Mouse (Mus musculus) limb, embryonic 11.5 days (tissue): Measurements from ENCODE around the gene Rnf126. TPM values are rescaled to one million over a fixed set of nuclear protein-coding genes. Genes with fewer than 3 reads are reported as not detected.

Experiments used
- ATAC-seq: fragments of 200-750 bp; cut with Nextera tagmentation; 2 replicates; pipeline ENCODE4 v1.8.0; 2017; ENCODE audit warnings: low read depth; ENCODE audit not compliant: insufficient number of reproducible peaks, low FRiP score, low TSS enrichment
- DNase-seq: peaks from one replicate; pipeline ENCODE4 v3.0.0-alpha.2; 2015; ENCODE audit warnings: low spot score
- H3K27ac ChIP-seq: fragments of 300-500 bp; sonication (generic); replicated peaks from 2 replicates; pipeline ENCODE4 v1.5.1; 2014; ENCODE audit warnings: low read depth, mild to moderate bottlenecking, low read length
- H3K27me3 ChIP-seq: fragments of 300-500 bp; sonication (generic); 2 replicates; pipeline ENCODE4 v1.6.1; 2014; ENCODE audit warnings: mild to moderate bottlenecking, low read length, mixed read lengths; ENCODE audit not compliant: control insufficient read depth, insufficient read depth
- H3K36me3 ChIP-seq: fragments of 300-500 bp; sonication (generic); 2 replicates; pipeline ENCODE4 v1.6.1; 2014; ENCODE audit warnings: mild to moderate bottlenecking, low read length, moderate library complexity, mixed read lengths; ENCODE audit not compliant: control insufficient read depth, insufficient read depth
- H3K4me1 ChIP-seq: fragments of 300-500 bp; sonication (generic); 2 replicates; pipeline ENCODE4 v1.6.1; 2014; ENCODE audit warnings: low read length, mixed read lengths; ENCODE audit not compliant: control insufficient read depth, insufficient read depth
- H3K4me2 ChIP-seq: fragments of 300-500 bp; sonication (generic); 2 replicates; pipeline ENCODE4 v1.6.1; 2014; ENCODE audit warnings: low read depth, mild to moderate bottlenecking, moderate library complexity; ENCODE audit not compliant: severe bottlenecking
- H3K4me3 ChIP-seq: fragments of 300-500 bp; sonication (generic); 2 replicates; pipeline ENCODE4 v1.5.1; 2014; ENCODE audit warnings: low read depth, low read length
- H3K9ac ChIP-seq: fragments of 300-500 bp; sonication (generic); 2 replicates; pipeline ENCODE4 v1.6.1; 2014; ENCODE audit warnings: mild to moderate bottlenecking, low read length
- H3K9me3 ChIP-seq: fragments of 300-500 bp; sonication (generic); 2 replicates; pipeline ENCODE4 v1.6.1; 2016; ENCODE audit warnings: low read length; ENCODE audit not compliant: control insufficient read depth
- WGBS: fragments of 180-500 bp; shearing (Covaris S2); extraction: QIAGEN DNeasy Blood & Tissue Kit; methylation state at CpG from one replicate; pipeline ENCODE4 v1.1.7; 2014; 5-methylcytosine and 5-hydroxymethylcytosine counted together
- polyA plus RNA-seq: library from polyadenylated mRNA; unstranded; fragments of >200 nt; fragmentation: Nextera tagmentation; extraction: Ambion mirVana; gene quantifications from 2 replicates; pipeline ENCODE4 v1.2.1, GENCODE M21; 2014

Gene Rnf126
- polyA plus RNA-seq, 1 experiment from 2014 or later = 112 TPM

GRCm38 (mm10) chr10:79713163-79713562 lies 53.6 kb downstream of the Rnf126 start:
- Histone ChIP-seq H3K27ac (no peak overlapping the region), H3K4me2 (no peak overlapping the region), H3K36me3 (peaks cover 27% of the 10 kb centered on the region), H3K4me1 (peaks cover 11% of the 10 kb centered on the region), H3K9me3 (no peaks in the 10 kb centered on the region), H3K27me3 (peaks cover 40% of the 10 kb centered on the region), H3K4me3 (no peak overlapping the region), H3K9ac (no peak overlapping the region)
- DNase-seq = no peak
- no peak for ATAC-seq
- WGBS = 65% methylated on average over 1 of the region's 1 CpGs

- DNase-seq (peak; percentile 86), ATAC-seq (0 out of 2 replicates have a peak, but pooled peaks have one; percentile 23)
- Histone ChIP-seq H3K9ac (no peak overlapping the region), H3K27ac (no peak overlapping the region), H3K36me3 (peaks cover 27% of the 10 kb centered on the region), H3K4me1 (peaks cover 8% of the 10 kb centered on the region), H3K4me2 (no peak overlapping the region), H3K4me3 (no peak overlapping the region), H3K27me3 (peaks cover 34% of the 10 kb centered on the region), H3K9me3 (no peaks in the 10 kb centered on the region)
- 14% methylated on average over 4 of the region's 6 CpGs for WGBS
Observed at GRCm38 (mm10) chr10:79712499-79713126, 54.1 kb downstream of the Rnf126 start.

- DNase-seq = no peak
- Histone ChIP-seq H3K27ac (no peak overlapping the region), H3K9me3 (no peaks in the 10 kb centered on the region), H3K4me1 (peaks cover 2% of the 10 kb centered on the region), H3K4me3 (no peak overlapping the region), H3K36me3 (peaks cover 30% of the 10 kb centered on the region), H3K9ac (no peak overlapping the region), H3K27me3 (peaks cover 28% of the 10 kb centered on the region), H3K4me2 (no peak overlapping the region)
- WGBS = 90% methylated on average over 1 of the region's 1 CpGs
- ATAC-seq = peak; percentile 14; the same call in 1 of the 2 replicates
Observed at GRCm38 (mm10) chr10:79712029-79712428, 54.7 kb downstream of the Rnf126 start.

GRCm38 (mm10) chr10:79709307-79709706 lies 57.4 kb downstream of the Rnf126 start:
- Histone ChIP-seq H3K27ac (no peak overlapping the region), H3K4me1 (peaks cover 15% of the 10 kb centered on the region), H3K4me3 (no peak overlapping the region), H3K36me3 (peaks cover 33% of the 10 kb centered on the region), H3K27me3 (0 out of 2 replicates have a peak, but pooled peaks cover 4% of the 10 kb centered on the region), H3K9me3 (no peaks in the 10 kb centered on the region), H3K9ac (no peak overlapping the region), H3K4me2 (no peak overlapping the region)
- ATAC-seq (no peak), DNase-seq (no peak)
- WGBS = 80% methylated on average over 7 of the region's 7 CpGs

- Histone ChIP-seq H3K4me1 (peaks cover 15% of the 10 kb centered on the region), H3K36me3 (peaks cover 33% of the 10 kb centered on the region), H3K9me3 (no peaks in the 10 kb centered on the region), H3K4me3 (no peak overlapping the region), H3K4me2 (no peak overlapping the region), H3K27ac (no peak overlapping the region), H3K9ac (no peak overlapping the region), H3K27me3 (no peaks in the 10 kb centered on the region)
- 91% methylated on average over 21 of the region's 21 CpGs for WGBS
- no peak for ATAC-seq
- no peak for DNase-seq
Observed at GRCm38 (mm10) chr10:79708668-79709067, 58.1 kb downstream of the Rnf126 start.

Other genes with a start within 250 kb of the Rnf126 start
- gene Plpp2, start 233.2 kb downstream of the Rnf126 start, polyA plus RNA-seq = 20.3 and 21.8 TPM in 2 replicates
- gene Mier2, start 211.8 kb downstream of the Rnf126 start, polyA plus RNA-seq = 54.2 and 56.2 TPM in 2 replicates
- gene Theg, start 179.6 kb downstream of the Rnf126 start, polyA plus RNA-seq = not detected in 2 replicates
- gene C2cd4c, start 152.9 kb downstream of the Rnf126 start, polyA plus RNA-seq = 0.04 TPM in 1 of 2 replicates, not detected in the other
- 4.8 and 6.5 TPM in 2 replicates for gene Shc2, start 129.0 kb downstream of the Rnf126 start, polyA plus RNA-seq
- gene Odf3l2, start 121.2 kb downstream of the Rnf126 start, polyA plus RNA-seq = not detected in 2 replicates
- 5.6 and 5.9 TPM in 2 replicates for gene Madcam1, start 102.4 kb downstream of the Rnf126 start, polyA plus RNA-seq
- gene Tpgs1, start 97.6 kb downstream of the Rnf126 start, polyA plus RNA-seq = 67.2 and 70.9 TPM in 2 replicates
- gene Cdc34, start 84.8 kb downstream of the Rnf126 start, polyA plus RNA-seq = 171 and 175 TPM in 2 replicates
- gene Gzmm, start 77.9 kb downstream of the Rnf126 start, polyA plus RNA-seq = 0.45 and 0.94 TPM in 2 replicates
- 633 and 674 TPM in 2 replicates for gene Bsg, start 62.5 kb downstream of the Rnf126 start, polyA plus RNA-seq
- gene Hcn2, start 50.3 kb downstream of the Rnf126 start, polyA plus RNA-seq = not detected in 2 replicates
- gene Polrmt, start 20.4 kb downstream of the Rnf126 start, polyA plus RNA-seq = 32.2 and 36.1 TPM in 2 replicates
- gene Fgf22, start 11.9 kb downstream of the Rnf126 start, polyA plus RNA-seq = 0.17 and 0.33 TPM in 2 replicates
- 1.8 and 1.9 TPM in 2 replicates for gene Fstl3, start 10.3 kb upstream of the Rnf126 start, polyA plus RNA-seq
- not detected in 2 replicates for gene Prss57, start 24.0 kb upstream of the Rnf126 start, polyA plus RNA-seq
- 108 and 109 TPM in 2 replicates for gene Palm, start 26.6 kb upstream of the Rnf126 start, polyA plus RNA-seq
- 0.21 and 0.29 TPM in 2 replicates for gene Misp, start 54.0 kb upstream of the Rnf126 start, polyA plus RNA-seq
- gene Ptbp1, start 87.5 kb upstream of the Rnf126 start, polyA plus RNA-seq = 328 and 351 TPM in 2 replicates
- 16.0 and 19.6 TPM in 2 replicates for gene Prtn3, start 107.5 kb upstream of the Rnf126 start, polyA plus RNA-seq
- gene Plppr3, start 107.7 kb upstream of the Rnf126 start, polyA plus RNA-seq = 95.1 and 95.7 TPM in 2 replicates
- gene Elane, start 119.3 kb upstream of the Rnf126 start, polyA plus RNA-seq = 0.20 TPM in 1 of 2 replicates, not detected in the other
- gene Cfd, start 123.9 kb upstream of the Rnf126 start, polyA plus RNA-seq = not detected in 2 replicates
- 43.1 and 43.8 TPM in 2 replicates for gene Med16, start 142.0 kb upstream of the Rnf126 start, polyA plus RNA-seq
- 6.7 TPM in 1 of 2 replicates, not detected in the other for gene Gm26602, start 143.9 kb upstream of the Rnf126 start, polyA plus RNA-seq
- gene Kiss1r, start 150.0 kb upstream of the Rnf126 start, polyA plus RNA-seq = 0.21 and 0.34 TPM in 2 replicates
- 133 and 138 TPM in 2 replicates for gene R3hdm4, start 154.3 kb upstream of the Rnf126 start, polyA plus RNA-seq
- 11.8 and 12.9 TPM in 2 replicates for gene Arid3a, start 160.1 kb upstream of the Rnf126 start, polyA plus RNA-seq
- gene Wdr18, start 193.2 kb upstream of the Rnf126 start, polyA plus RNA-seq = 141 and 144 TPM in 2 replicates
- gene Grin3b, start 203.8 kb upstream of the Rnf126 start, polyA plus RNA-seq = 0.23 and 0.41 TPM in 2 replicates
- 15.7 and 15.9 TPM in 2 replicates for gene Tmem259, start 217.4 kb upstream of the Rnf126 start, polyA plus RNA-seq
- gene Cnn2, start 221.6 kb upstream of the Rnf126 start, polyA plus RNA-seq = 250 and 255 TPM in 2 replicates
- 1.3 and 1.4 TPM in 2 replicates for gene Abca7, start 229.5 kb upstream of the Rnf126 start, polyA plus RNA-seq
- gene Arhgap45, start 249.7 kb upstream of the Rnf126 start, polyA plus RNA-seq = 8.5 and 10.8 TPM in 2 replicates